Comparison of ENCODE assay signal across 9 mouse cellular contexts in the genomic region with DNA sequence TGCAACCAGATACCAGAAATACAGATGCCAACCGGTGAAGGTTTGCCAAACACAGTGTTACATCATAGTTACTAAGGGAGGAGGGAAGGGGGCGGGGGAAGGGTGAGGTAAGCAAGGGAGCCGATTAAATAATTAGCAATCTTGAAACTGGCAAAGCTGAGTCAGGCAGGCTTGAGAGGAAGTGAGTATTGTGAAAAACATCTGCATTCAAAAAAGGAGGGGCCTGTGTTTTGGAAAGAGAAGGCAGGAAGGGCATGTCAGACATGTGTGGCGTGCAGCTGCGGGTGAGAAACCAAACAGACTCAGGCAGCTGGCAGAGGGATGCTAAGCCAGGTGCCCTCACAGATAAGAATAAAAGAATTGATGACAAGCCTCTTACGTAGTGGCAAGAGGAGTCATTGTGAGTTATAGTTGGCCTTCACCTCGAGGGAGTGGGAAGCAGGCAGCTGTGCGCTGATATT. TPM values are rescaled to one million over a fixed set of nuclear protein-coding genes. Genes with fewer than 3 reads are reported as not detected.
DNase-seq lines count a peak whose midpoint lies in the region; ATAC-seq and TF ChIP-seq lines count a peak whose summit lies in the region.
"Had no signal": no experiment of that assay in that cellular context is flagged by ENCODE, and none has a peak within 500 bp of the region (broad histone marks: within the 10 kb centered on the region; RNA-seq: fewer than 3 reads in every experiment).

No protein-coding gene starts in this region.

- no peaks in the 10 kb centered on the region for H3K27me3 ChIP-seq in liver, embryonic 14.5 days (ENCODE audit: control insufficient read depth, insufficient read depth, low read length)
- no peaks in the 10 kb centered on the region for H3K27me3 ChIP-seq in stomach, embryonic 16.5 days (ENCODE audit: control insufficient read depth, insufficient read depth, low read length)
- H3K27me3 ChIP-seq in forebrain, embryonic 14.5 days (replicated peaks; ENCODE audit: control insufficient read depth, insufficient read depth, low read length), result no peaks in the 10 kb centered on the region
- no peaks in the 10 kb centered on the region; the same call in 1 of the 2 replicates for H3K27me3 ChIP-seq in limb, embryonic 10.5 days (ENCODE audit: low read depth, poor library complexity, severe bottlenecking)
- 0 out of 2 replicates have a peak, but pooled peaks cover 2% of the 10 kb centered on the region for H3K27me3 ChIP-seq in hindbrain, embryonic 13.5 days

- no peak for TF ChIP-seq CTCF in bone marrow macrophage, adult 2 months (IDR thresholded peaks at IDR 0.05; ENCODE audit: low read depth, low read length)
- TF ChIP-seq CTCF in liver, embryonic 14.5 days (IDR thresholded peaks at IDR 0.05; ENCODE audit: low read depth), result no peak

- H3K4me3 ChIP-seq in bone marrow macrophage, adult 2 months (ENCODE audit: insufficient read depth, low read length), result peak overlapping the region; percentile 22
- no peak overlapping the region for H3K4me3 ChIP-seq in liver, embryonic 14.5 days (ENCODE audit: insufficient read depth in 1 of 2, low read depth in 2 of 2, low read length in 2 of 2)
- no peak overlapping the region for H3K4me3 ChIP-seq in stomach, embryonic 16.5 days (replicated peaks; ENCODE audit: low read length)
- H3K4me3 ChIP-seq in forebrain, embryonic 14.5 days (ENCODE audit: low read depth, low read length), result no peak overlapping the region
- no peak overlapping the region for H3K4me3 ChIP-seq in limb, embryonic 10.5 days
- H3K4me3 ChIP-seq in hindbrain, embryonic 13.5 days, result no peak overlapping the region
- H3K4me3 ChIP-seq: heart, embryonic 13.5 days had no signal

- H3K4me2 ChIP-seq in liver, embryonic 14.5 days (ENCODE audit: low read depth), result no peak overlapping the region
- no peak overlapping the region for H3K4me2 ChIP-seq in stomach, embryonic 16.5 days (ENCODE audit: low read depth, low read length)
- H3K4me2 ChIP-seq in forebrain, embryonic 14.5 days (ENCODE audit: low read length), result no peak overlapping the region
- H3K4me2 ChIP-seq in hindbrain, embryonic 13.5 days, result no peak overlapping the region
- H3K4me2 ChIP-seq: heart, embryonic 13.5 days had no signal

- no peak for TF ChIP-seq POLR2A in bone marrow macrophage, adult 2 months (IDR thresholded peaks at IDR 0.05; ENCODE audit: borderline replicate concordance, low read depth, low read length)

- 22% methylated on average over 8 of the region's 8 CpGs for WGBS in liver, embryonic 14.5 days (ENCODE audit: insufficient replicate concordance)
- 45% methylated on average over 8 of the region's 8 CpGs for WGBS in stomach, embryonic 16.5 days
- WGBS in forebrain, embryonic 14.5 days, result 64% methylated on average over 8 of the region's 8 CpGs
- WGBS in limb, embryonic 10.5 days, result 70% methylated on average over 8 of the region's 8 CpGs
- 72% methylated on average over 8 of the region's 8 CpGs for WGBS in hindbrain, embryonic 13.5 days

- H3K9me3 ChIP-seq in liver, embryonic 14.5 days (ENCODE audit: control insufficient read depth, low read length), result no peaks in the 10 kb centered on the region
- H3K9me3 ChIP-seq in stomach, embryonic 16.5 days (replicated peaks; ENCODE audit: control insufficient read depth, low read length), result no peaks in the 10 kb centered on the region
- no peaks in the 10 kb centered on the region for H3K9me3 ChIP-seq in forebrain, embryonic 14.5 days (replicated peaks; ENCODE audit: control insufficient read depth, low read length)
- H3K9me3 ChIP-seq in limb, embryonic 10.5 days (replicated peaks), result no peaks in the 10 kb centered on the region
- no peaks in the 10 kb centered on the region for H3K9me3 ChIP-seq in hindbrain, embryonic 13.5 days
- H3K9me3 ChIP-seq: heart, embryonic 13.5 days had no signal

- DNase-seq in gastrocnemius, adult 18-20 months (ENCODE audit: low spot score), result peak; percentile 21
- no peak for DNase-seq in gastrocnemius, postnatal 14 days
- no peak for DNase-seq in liver, embryonic 14.5 days (ENCODE audit: low read depth in 3 of 3, low spot score in 3 of 3)
- no peak for DNase-seq in forebrain, embryonic 14.5 days (ENCODE audit: low spot score)
- DNase-seq in limb, embryonic 10.5 days (ENCODE audit: low spot score), result no peak

- TF ChIP-seq EP300 in liver, embryonic 14.5 days (IDR thresholded peaks at IDR 0.05; ENCODE audit: low read depth), result 0 out of 2 replicates have a peak, but pooled peaks have one; percentile 24

- no peaks in the 10 kb centered on the region for H3K36me3 ChIP-seq in liver, embryonic 14.5 days (replicated peaks; ENCODE audit: control insufficient read depth, insufficient read depth, low read depth)
- no peaks in the 10 kb centered on the region for H3K36me3 ChIP-seq in stomach, embryonic 16.5 days (ENCODE audit: control insufficient read depth, insufficient read depth, low read length)
- H3K36me3 ChIP-seq in forebrain, embryonic 14.5 days (ENCODE audit: control insufficient read depth, insufficient read depth, low read length), result peaks cover under 1% of the 10 kb centered on the region; the same call in 1 of the 2 replicates
- 0 out of 2 replicates have a peak, but pooled peaks cover 6% of the 10 kb centered on the region for H3K36me3 ChIP-seq in limb, embryonic 10.5 days
- H3K36me3 ChIP-seq in hindbrain, embryonic 13.5 days, result peaks cover 5% of the 10 kb centered on the region

- peaks cover 43% of the 10 kb centered on the region for H3K4me1 ChIP-seq in bone marrow macrophage, adult 2 months (ENCODE audit: control insufficient read depth, insufficient read depth, low read length)
- peaks cover 20 to 21% of the 10 kb centered on the region in 2 experiments; a peak in 3 of 4 replicates for H3K4me1 ChIP-seq in liver, embryonic 14.5 days (replicated peaks; ENCODE audit: control insufficient read depth in 2 of 2, insufficient read depth in 2 of 2, low read length in 1 of 2)
- H3K4me1 ChIP-seq in stomach, embryonic 16.5 days (ENCODE audit: control insufficient read depth, insufficient read depth, low read length), result peaks cover 4% of the 10 kb centered on the region; the same call in 1 of the 2 replicates
- H3K4me1 ChIP-seq in forebrain, embryonic 14.5 days (ENCODE audit: control insufficient read depth, insufficient read depth, low read length), result no peaks in the 10 kb centered on the region
- H3K4me1 ChIP-seq in limb, embryonic 10.5 days, result peaks cover 13% of the 10 kb centered on the region
- peaks cover 16% of the 10 kb centered on the region for H3K4me1 ChIP-seq in hindbrain, embryonic 13.5 days (replicated peaks)

- intact Hi-C loops in gastrocnemius, postnatal 14 days (cut with DNase I; ENCODE audit: low total_unique reads), result no loop called here

- H3K27ac ChIP-seq in bone marrow macrophage, adult 2 months (ENCODE audit: insufficient read depth, low read depth, low read length), result peak overlapping the region; percentile 55
- no peak overlapping the region for H3K27ac ChIP-seq in liver, embryonic 14.5 days
- peak overlapping the region; percentile 47; the same call in 1 of the 2 replicates for H3K27ac ChIP-seq in stomach, embryonic 16.5 days (ENCODE audit: low read length)
- no peak overlapping the region for H3K27ac ChIP-seq in forebrain, embryonic 14.5 days (ENCODE audit: low read depth, low read length)
- H3K27ac ChIP-seq in limb, embryonic 10.5 days, result no peak overlapping the region
- no peak overlapping the region for H3K27ac ChIP-seq in hindbrain, embryonic 13.5 days
- H3K27ac ChIP-seq: heart, embryonic 13.5 days had no signal

- ATAC-seq in liver, embryonic 14.5 days (ENCODE audit: insufficient read depth), result no peak
- no peak for ATAC-seq in stomach, embryonic 16.5 days (ENCODE audit: insufficient read depth, low FRiP score)
- ATAC-seq in forebrain, embryonic 14.5 days, result no peak
- no peak for ATAC-seq in hindbrain, embryonic 13.5 days (ENCODE audit: low FRiP score)

- H3K9ac ChIP-seq in liver, embryonic 14.5 days (replicated peaks), result no peak overlapping the region
- H3K9ac ChIP-seq in stomach, embryonic 16.5 days (ENCODE audit: low read length), result no peak overlapping the region; the same call in 1 of the 2 replicates
- H3K9ac ChIP-seq in forebrain, embryonic 14.5 days (ENCODE audit: low read length), result no peak overlapping the region
- no peak overlapping the region for H3K9ac ChIP-seq in hindbrain, embryonic 13.5 days
- H3K9ac ChIP-seq: heart, embryonic 13.5 days had no signal

RNA-seq across cellular contexts. Expression of a gene that starts 2.4 kb away (rescaled TPM):
- 10 to 100 TPM; 10.4 to 11.5 TPM for total RNA-seq in gastrocnemius, adult 18-20 months (2021)
- total RNA-seq in gastrocnemius, postnatal 14 days (2021), result 1 to 10 TPM; 8.2 to 9.3 TPM
- 28.2 and 29.4 TPM in 2 replicates for polyA plus RNA-seq in bone marrow macrophage, adult 2 months (2012; ENCODE audit: insufficient read depth, insufficient read length, missing spikeins)
- polyA plus RNA-seq in liver, embryonic 14.5 days (2012; rRNA removed), result 10.9 and 12.8 TPM in 2 replicates
- polyA plus RNA-seq in liver, embryonic 14.5 days (2014; fragmentation: Nextera tagmentation; extraction: Ambion mirVana), result 7.4 and 8.1 TPM in 2 replicates
- polyA plus RNA-seq in stomach, embryonic 16.5 days (2015; fragmentation: Nextera tagmentation; extraction: Ambion mirVana), result 36.3 and 37.1 TPM in 2 replicates
- 34.2 and 38.3 TPM in 2 replicates for polyA plus RNA-seq in forebrain, embryonic 14.5 days (2014; fragmentation: Nextera tagmentation; extraction: Ambion mirVana)
- polyA plus RNA-seq in limb, embryonic 10.5 days (2016; fragmentation: Nextera tagmentation; extraction: Ambion mirVana), result 27.3 and 29.7 TPM in 2 replicates
- polyA plus RNA-seq in hindbrain, embryonic 13.5 days (2015; fragmentation: Nextera tagmentation; extraction: Ambion mirVana), result 56.4 and 57.0 TPM in 2 replicates

RNA-seq across cellular contexts. Expression of a gene that starts 10.7 kb away (rescaled TPM):
- under 1 TPM in 1 of 2 experiments, not detected in 1; 0.17 TPM for total RNA-seq in gastrocnemius, adult 18-20 months (2021)
- total RNA-seq in gastrocnemius, postnatal 14 days (2021), result under 1 TPM; 0.16 to 0.35 TPM
- 0.59 and 1.1 TPM in 2 replicates for polyA plus RNA-seq in bone marrow macrophage, adult 2 months (2012; ENCODE audit: insufficient read depth, insufficient read length, missing spikeins)
- polyA plus RNA-seq in liver, embryonic 14.5 days (2012; rRNA removed), result 2.0 and 2.4 TPM in 2 replicates
- polyA plus RNA-seq in liver, embryonic 14.5 days (2014; fragmentation: Nextera tagmentation; extraction: Ambion mirVana), result 2.0 and 2.3 TPM in 2 replicates
- polyA plus RNA-seq in stomach, embryonic 16.5 days (2015; fragmentation: Nextera tagmentation; extraction: Ambion mirVana), result 53.1 and 72.9 TPM in 2 replicates
- 0.10 and 0.12 TPM in 2 replicates for polyA plus RNA-seq in forebrain, embryonic 14.5 days (2014; fragmentation: Nextera tagmentation; extraction: Ambion mirVana)
- polyA plus RNA-seq in limb, embryonic 10.5 days (2016; fragmentation: Nextera tagmentation; extraction: Ambion mirVana), result 1.5 and 1.9 TPM in 2 replicates
- 0.19 and 0.47 TPM in 2 replicates for polyA plus RNA-seq in hindbrain, embryonic 13.5 days (2015; fragmentation: Nextera tagmentation; extraction: Ambion mirVana)

RNA-seq across cellular contexts. Expression of a gene that starts 21.0 kb away (rescaled TPM):
- 10 to 100 TPM; 29.5 to 32.1 TPM for total RNA-seq in gastrocnemius, adult 18-20 months (2021)
- 10 to 100 TPM; 28.5 to 30.2 TPM for total RNA-seq in gastrocnemius, postnatal 14 days (2021)
- 117 and 120 TPM in 2 replicates for polyA plus RNA-seq in bone marrow macrophage, adult 2 months (2012; ENCODE audit: insufficient read depth, insufficient read length, missing spikeins)
- 21.2 and 31.0 TPM in 2 replicates for polyA plus RNA-seq in liver, embryonic 14.5 days (2012; rRNA removed)
- 34.4 and 40.4 TPM in 2 replicates for polyA plus RNA-seq in liver, embryonic 14.5 days (2014; fragmentation: Nextera tagmentation; extraction: Ambion mirVana)
- 107 and 125 TPM in 2 replicates for polyA plus RNA-seq in stomach, embryonic 16.5 days (2015; fragmentation: Nextera tagmentation; extraction: Ambion mirVana)
- 83.8 and 84.4 TPM in 2 replicates for polyA plus RNA-seq in forebrain, embryonic 14.5 days (2014; fragmentation: Nextera tagmentation; extraction: Ambion mirVana)
- polyA plus RNA-seq in limb, embryonic 10.5 days (2016; fragmentation: Nextera tagmentation; extraction: Ambion mirVana), result 65.2 and 67.4 TPM in 2 replicates
- 77.4 and 79.2 TPM in 2 replicates for polyA plus RNA-seq in hindbrain, embryonic 13.5 days (2015; fragmentation: Nextera tagmentation; extraction: Ambion mirVana)

RNA-seq across cellular contexts. Expression of a gene that starts 21.1 kb away (rescaled TPM):
- 1 to 10 TPM; 9.0 to 9.4 TPM for total RNA-seq in gastrocnemius, adult 18-20 months (2021)
- total RNA-seq in gastrocnemius, postnatal 14 days (2021), result 10 to 100 TPM; 12.1 to 13.9 TPM
- polyA plus RNA-seq in bone marrow macrophage, adult 2 months (2012; ENCODE audit: insufficient read depth, insufficient read length, missing spikeins), result 17.1 and 22.1 TPM in 2 replicates
- 13.1 and 13.2 TPM in 2 replicates for polyA plus RNA-seq in liver, embryonic 14.5 days (2012; rRNA removed)
- polyA plus RNA-seq in liver, embryonic 14.5 days (2014; fragmentation: Nextera tagmentation; extraction: Ambion mirVana), result 20.8 and 27.5 TPM in 2 replicates
- polyA plus RNA-seq in stomach, embryonic 16.5 days (2015; fragmentation: Nextera tagmentation; extraction: Ambion mirVana), result 23.8 and 28.4 TPM in 2 replicates
- polyA plus RNA-seq in forebrain, embryonic 14.5 days (2014; fragmentation: Nextera tagmentation; extraction: Ambion mirVana), result 36.3 and 36.6 TPM in 2 replicates
- 68.7 and 71.4 TPM in 2 replicates for polyA plus RNA-seq in limb, embryonic 10.5 days (2016; fragmentation: Nextera tagmentation; extraction: Ambion mirVana)
- 28.7 and 33.5 TPM in 2 replicates for polyA plus RNA-seq in hindbrain, embryonic 13.5 days (2015; fragmentation: Nextera tagmentation; extraction: Ambion mirVana)

RNA-seq across cellular contexts. Expression of a gene that starts 33.8 kb away (rescaled TPM):
- total RNA-seq in gastrocnemius, adult 18-20 months (2021), result not detected
- not detected for total RNA-seq in gastrocnemius, postnatal 14 days (2021)
- 0.67 TPM in 1 of 2 replicates, not detected in the other for polyA plus RNA-seq in bone marrow macrophage, adult 2 months (2012; ENCODE audit: insufficient read depth, insufficient read length, missing spikeins)
- 37.3 and 42.1 TPM in 2 replicates for polyA plus RNA-seq in liver, embryonic 14.5 days (2012; rRNA removed)
- 40.0 and 42.8 TPM in 2 replicates for polyA plus RNA-seq in liver, embryonic 14.5 days (2014; fragmentation: Nextera tagmentation; extraction: Ambion mirVana)
- polyA plus RNA-seq in stomach, embryonic 16.5 days (2015; fragmentation: Nextera tagmentation; extraction: Ambion mirVana), result 14.8 and 15.1 TPM in 2 replicates
- polyA plus RNA-seq in forebrain, embryonic 14.5 days (2014; fragmentation: Nextera tagmentation; extraction: Ambion mirVana), result 0.14 TPM in 1 of 2 replicates, not detected in the other
- polyA plus RNA-seq in limb, embryonic 10.5 days (2016; fragmentation: Nextera tagmentation; extraction: Ambion mirVana), result 0.24 TPM in 1 of 2 replicates, not detected in the other
- polyA plus RNA-seq in hindbrain, embryonic 13.5 days (2015; fragmentation: Nextera tagmentation; extraction: Ambion mirVana), result 0.25 TPM in 2 replicates

Comparison
In these comparisons a context has a peak if more than half of its experiments do, and no peak if none do; other contexts are left out.
1. H3K27ac ChIP-seq: peak in bone marrow macrophage, adult 2 months (single experiment) and stomach, embryonic 16.5 days (single experiment); none in liver, embryonic 14.5 days (single experiment), forebrain, embryonic 14.5 days (single experiment), limb, embryonic 10.5 days (single experiment) and hindbrain, embryonic 13.5 days (single experiment).
2. RNA of a gene that starts 10.7 kb away (polyA plus RNA-seq): 53.1 to 72.9 TPM in stomach, embryonic 16.5 days; 2.0 to 2.4 TPM in liver, embryonic 14.5 days, 1.5 to 1.9 TPM in limb, embryonic 10.5 days, 0.59 to 1.1 TPM in bone marrow macrophage, adult 2 months, 0.19 to 0.47 TPM in hindbrain, embryonic 13.5 days and 0.10 to 0.12 TPM in forebrain, embryonic 14.5 days; every median in the first group is over 10 times any median in the second.